Mouse (Mus musculus): ENCODE measurements around the gene Kcnj10. TPM values are rescaled to one million over a fixed set of nuclear protein-coding genes. Genes with fewer than 3 reads are reported as not detected.
A peak's percentile ranks its signal among the peaks of the same experiment; 100 is the strongest.

The Kcnj10 gene
- polyA plus RNA-seq, 1 experiment from 2014 or later = 0.08 TPM

- H3K9me3 ChIP-seq = no peaks in the 10 kb centered on the region
- no peak overlapping the region for H3K4me3 ChIP-seq (replicated peaks)
- no peaks in the 10 kb centered on the region for H3K36me3 ChIP-seq
- H3K4me2 ChIP-seq (replicated peaks) = no peak overlapping the region
- ATAC-seq = no peak
- H3K9ac ChIP-seq = no peak overlapping the region
- H3K27me3 ChIP-seq (replicated peaks) = no peaks in the 10 kb centered on the region
- WGBS = 58% methylated on average over 6 of the region's 6 CpGs
- H3K4me1 ChIP-seq (replicated peaks) = peaks cover 9% of the 10 kb centered on the region; the same call in 1 of the 2 replicates
- no peak overlapping the region for H3K27ac ChIP-seq
Measured at GRCm38 (mm10) chr1:172304443-172304842, 36.6 kb upstream of the Kcnj10 start.

GRCm38 (mm10) chr1:172305153-172305552, 35.9 kb upstream of the Kcnj10 start:
- H3K9ac ChIP-seq = no peak overlapping the region
- H3K36me3 ChIP-seq = no peaks in the 10 kb centered on the region
- no peak for ATAC-seq
- no peaks in the 10 kb centered on the region for H3K9me3 ChIP-seq
- H3K4me3 ChIP-seq (replicated peaks) = no peak overlapping the region
- no peak overlapping the region for H3K4me2 ChIP-seq (replicated peaks)
- peaks cover 11% of the 10 kb centered on the region; the same call in 1 of the 2 replicates for H3K4me1 ChIP-seq (replicated peaks)
- no peak overlapping the region for H3K27ac ChIP-seq
- WGBS = 86% methylated on average over 2 of the region's 2 CpGs
- no peaks in the 10 kb centered on the region for H3K27me3 ChIP-seq (replicated peaks)

- no peaks in the 10 kb centered on the region for H3K27me3 ChIP-seq (replicated peaks)
- no peak overlapping the region for H3K4me2 ChIP-seq (replicated peaks)
- H3K27ac ChIP-seq = no peak overlapping the region
- H3K9me3 ChIP-seq = no peaks in the 10 kb centered on the region
- no peak for ATAC-seq
- no peaks in the 10 kb centered on the region for H3K36me3 ChIP-seq
- no peak overlapping the region for H3K4me3 ChIP-seq (replicated peaks)
- peaks cover 16% of the 10 kb centered on the region; the same call in 1 of the 2 replicates for H3K4me1 ChIP-seq (replicated peaks)
- H3K9ac ChIP-seq = no peak overlapping the region
- WGBS = 73% methylated on average over 3 of the region's 3 CpGs
Measured at GRCm38 (mm10) chr1:172305635-172306034, 35.4 kb upstream of the Kcnj10 start.

DNA sequence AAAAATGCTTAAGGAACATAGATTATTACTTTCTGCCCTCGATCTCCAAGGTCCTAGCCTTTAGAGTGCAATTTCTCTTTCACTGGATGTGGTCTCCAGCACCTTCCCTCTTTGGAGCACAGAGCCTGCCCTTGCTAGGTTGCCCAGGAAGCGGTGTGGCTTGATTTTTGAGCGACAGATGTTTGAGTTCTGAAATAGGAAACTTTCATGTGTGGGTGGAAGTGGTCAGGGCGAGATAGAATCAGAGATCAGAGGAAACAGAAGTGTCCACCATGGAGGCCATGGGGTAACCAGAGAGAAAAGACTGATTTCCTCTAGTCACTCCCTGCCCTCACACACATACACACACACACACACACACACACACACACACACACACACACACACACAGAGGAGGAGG, 34.8 kb upstream of the Kcnj10 start:
- Histone ChIP-seq H3K4me2 (replicated peaks) (no peak overlapping the region), H3K27me3 (replicated peaks) (no peaks in the 10 kb centered on the region), H3K27ac (no peak overlapping the region), H3K4me1 (replicated peaks) (peaks cover 20% of the 10 kb centered on the region), H3K9me3 (no peaks in the 10 kb centered on the region), H3K4me3 (replicated peaks) (no peak overlapping the region), H3K9ac (no peak overlapping the region), H3K36me3 (no peaks in the 10 kb centered on the region)
- WGBS = 80% methylated on average over 4 of the region's 4 CpGs
- ATAC-seq = no peak

- H3K9me3 ChIP-seq = no peaks in the 10 kb centered on the region
- 86% methylated on average over 6 of the region's 6 CpGs for WGBS
- no peak overlapping the region for H3K9ac ChIP-seq
- H3K36me3 ChIP-seq = no peaks in the 10 kb centered on the region
- peaks cover 23% of the 10 kb centered on the region for H3K4me1 ChIP-seq (replicated peaks)
- no peak overlapping the region for H3K4me2 ChIP-seq (replicated peaks)
- no peak overlapping the region for H3K27ac ChIP-seq
- H3K27me3 ChIP-seq (replicated peaks) = no peaks in the 10 kb centered on the region
- ATAC-seq = no peak
- no peak overlapping the region for H3K4me3 ChIP-seq (replicated peaks)
Measured at GRCm38 (mm10) chr1:172306885-172307284, 34.1 kb upstream of the Kcnj10 start.

- 0 out of 2 replicates have a peak overlapping the region, but pooled peaks have one; percentile 17 for H3K27ac ChIP-seq
- H3K4me2 ChIP-seq (replicated peaks) = no peak overlapping the region
- no peaks in the 10 kb centered on the region for H3K9me3 ChIP-seq
- H3K4me3 ChIP-seq (replicated peaks) = no peak overlapping the region
- WGBS = 53% methylated on average over 10 of the region's 10 CpGs
- no peaks in the 10 kb centered on the region for H3K27me3 ChIP-seq (replicated peaks)
- no peaks in the 10 kb centered on the region for H3K36me3 ChIP-seq
- no peak for ATAC-seq
- no peak overlapping the region for H3K9ac ChIP-seq
- peaks cover 27% of the 10 kb centered on the region for H3K4me1 ChIP-seq (replicated peaks)
Measured at GRCm38 (mm10) chr1:172307936-172308335, 33.1 kb upstream of the Kcnj10 start.

- H3K4me1 ChIP-seq (replicated peaks) = peaks cover 31% of the 10 kb centered on the region
- H3K9me3 ChIP-seq = no peaks in the 10 kb centered on the region
Measured at GRCm38 (mm10) chr1:172308409-172308808, 32.6 kb upstream of the Kcnj10 start.

GRCm38 (mm10) chr1:172309699-172310398, 31.2 kb upstream of the Kcnj10 start:
- WGBS = under 1% methylated on average over 14 of the region's 14 CpGs
- Histone ChIP-seq H3K27me3 (replicated peaks) (no peaks in the 10 kb centered on the region), H3K4me3 (replicated peaks) (peak overlapping the region; percentile 13; the same call in 1 of the 2 replicates), H3K36me3 (no peaks in the 10 kb centered on the region), H3K27ac (peak overlapping the region; percentile 77), H3K4me1 (replicated peaks) (peaks cover 28% of the 10 kb centered on the region), H3K9ac (peak overlapping the region; percentile 38; the same call in 1 of the 2 replicates), H3K4me2 (replicated peaks) (peak overlapping the region; percentile 78), H3K9me3 (no peaks in the 10 kb centered on the region)
- peak; percentile 60 for ATAC-seq

More at GRCm38 (mm10) chr1:172308409-172308808, 32.6 kb upstream of the Kcnj10 start:
- no peak for ATAC-seq
- 0 out of 2 replicates have a peak overlapping the region, but pooled peaks have one; percentile 17 for H3K27ac ChIP-seq
- H3K9ac ChIP-seq = no peak overlapping the region
- H3K4me2 ChIP-seq (replicated peaks) = no peak overlapping the region
- H3K27me3 ChIP-seq (replicated peaks) = no peaks in the 10 kb centered on the region
- H3K36me3 ChIP-seq = no peaks in the 10 kb centered on the region
- no peak overlapping the region for H3K4me3 ChIP-seq (replicated peaks)
- 100% methylated on average over 1 of the region's 1 CpGs for WGBS

- no peaks in the 10 kb centered on the region for H3K9me3 ChIP-seq
- no peaks in the 10 kb centered on the region for H3K27me3 ChIP-seq (replicated peaks)
- no peaks in the 10 kb centered on the region for H3K36me3 ChIP-seq
- H3K9ac ChIP-seq = peak overlapping the region; percentile 63
- H3K27ac ChIP-seq = peak overlapping the region; percentile 98
- H3K4me2 ChIP-seq (replicated peaks) = peak overlapping the region; percentile 85
- ATAC-seq = peak; percentile 70
- 3% methylated on average over 23 of the region's 23 CpGs for WGBS
- H3K4me1 ChIP-seq (replicated peaks) = peaks cover 28% of the 10 kb centered on the region
- H3K4me3 ChIP-seq (replicated peaks) = peak overlapping the region; percentile 74
Measured at GRCm38 (mm10) chr1:172311248-172311906, 29.6 kb upstream of the Kcnj10 start.

GRCm38 (mm10) chr1:172311921-172312767, 28.9 kb upstream of the Kcnj10 start:
- peak; percentile 87 for ATAC-seq
- H3K4me3 ChIP-seq (replicated peaks) = peak overlapping the region; percentile 74
- H3K27me3 ChIP-seq (replicated peaks) = no peaks in the 10 kb centered on the region
- no peaks in the 10 kb centered on the region for H3K36me3 ChIP-seq
- H3K9me3 ChIP-seq = no peaks in the 10 kb centered on the region
- peak overlapping the region; percentile 85 for H3K4me2 ChIP-seq (replicated peaks)
- peaks cover 28% of the 10 kb centered on the region for H3K4me1 ChIP-seq (replicated peaks)
- under 1% methylated on average over 49 of the region's 55 CpGs for WGBS
- H3K27ac ChIP-seq = peak overlapping the region; percentile 98
- peak overlapping the region; percentile 74 for H3K9ac ChIP-seq

GRCm38 (mm10) chr1:172312768-172313561, 28.0 kb upstream of the Kcnj10 start:
- ATAC-seq = no peak

More at GRCm38 (mm10) chr1:172312768-172313561, 28.0 kb upstream of the Kcnj10 start:
- Histone ChIP-seq H3K9me3 (no peaks in the 10 kb centered on the region), H3K27ac (no peak overlapping the region), H3K4me1 (replicated peaks) (peaks cover 26% of the 10 kb centered on the region), H3K4me3 (replicated peaks) (peak overlapping the region; percentile 74), H3K9ac (peak overlapping the region; percentile 74), H3K36me3 (0 out of 2 replicates have a peak, but pooled peaks cover under 1% of the 10 kb centered on the region), H3K27me3 (replicated peaks) (no peaks in the 10 kb centered on the region), H3K4me2 (replicated peaks) (peak overlapping the region; percentile 85)
- 13% methylated on average over 16 of the region's 16 CpGs for WGBS

Measured in intestine, embryonic 15.5 days (tissue).